Comparison of ENCODE assay signal across 8 mouse cellular contexts in genomic region chr11:102230006-102230741, GRCm38 (mm10). TPM values are rescaled to one million over a fixed set of nuclear protein-coding genes. Genes with fewer than 3 reads are reported as not detected.
DNase-seq lines count a peak whose midpoint lies in the region; ATAC-seq and TF ChIP-seq lines count a peak whose summit lies in the region.

TSS of gene Hdac5 (minus strand) at chr11:102230166.

- H3K9me3 ChIP-seq in embryonic facial prominence, embryonic 13.5 days = no peaks in the 10 kb centered on the region
- no peaks in the 10 kb centered on the region for H3K9me3 ChIP-seq in limb, embryonic 12.5 days
- H3K9me3 ChIP-seq in midbrain, embryonic 15.5 days = no peaks in the 10 kb centered on the region

- peak within 1 kb of the TSS; percentile 89 for H3K27ac ChIP-seq in embryonic facial prominence, embryonic 13.5 days
- peak within 1 kb of the TSS; percentile 56 for H3K27ac ChIP-seq in kidney, adult 2 months (ENCODE audit: insufficient read depth, low read depth, low read length)
- peak within 1 kb of the TSS; percentile 80 for H3K27ac ChIP-seq in limb, embryonic 12.5 days
- peak within 1 kb of the TSS; percentile 95 for H3K27ac ChIP-seq in midbrain, embryonic 15.5 days
- peak within 1 kb of the TSS; percentile 61 for H3K27ac ChIP-seq in spleen, adult 2 months (ENCODE audit: insufficient read depth, low read length)

- peak; percentile 43 for TF ChIP-seq POLR2A in kidney, adult 2 months (IDR thresholded peaks at IDR 0.05; ENCODE audit: low read depth, low read length)
- TF ChIP-seq POLR2A in spleen, adult 2 months (IDR thresholded peaks at IDR 0.05; ENCODE audit: low read depth, low read length) = peak; percentile 47; the same call in 1 of the 2 replicates

- peak within 1 kb of the TSS; percentile 77 for H3K4me3 ChIP-seq in embryonic facial prominence, embryonic 13.5 days
- peak within 1 kb of the TSS; percentile 63 for H3K4me3 ChIP-seq in kidney, adult 2 months (ENCODE audit: insufficient read depth, low read depth, low read length)
- H3K4me3 ChIP-seq in limb, embryonic 12.5 days (replicated peaks) = peak within 1 kb of the TSS; percentile 82
- peak within 1 kb of the TSS; percentile 80 for H3K4me3 ChIP-seq in midbrain, embryonic 15.5 days
- peak within 1 kb of the TSS; percentile 69 for H3K4me3 ChIP-seq in spleen, adult 2 months (ENCODE audit: extremely low read depth, insufficient read depth, insufficient read length)

- H3K36me3 ChIP-seq in embryonic facial prominence, embryonic 13.5 days = no peaks in the 10 kb centered on the region
- no peaks in the 10 kb centered on the region for H3K36me3 ChIP-seq in kidney, adult 2 months (ENCODE audit: control insufficient read depth, insufficient read depth, low read length)
- no peaks in the 10 kb centered on the region for H3K36me3 ChIP-seq in limb, embryonic 12.5 days
- no peaks in the 10 kb centered on the region for H3K36me3 ChIP-seq in midbrain, embryonic 15.5 days (replicated peaks)
- no peaks in the 10 kb centered on the region for H3K36me3 ChIP-seq in spleen, adult 2 months (ENCODE audit: control insufficient read depth, insufficient read depth, low read length)

- peak; percentile 85 for ATAC-seq in embryonic facial prominence, embryonic 13.5 days (ENCODE audit: insufficient number of reproducible peaks, insufficient read depth, low FRiP score, low TSS enrichment, low read depth)
- ATAC-seq in limb, embryonic 12.5 days (ENCODE audit: insufficient number of reproducible peaks, insufficient read depth, low FRiP score, low TSS enrichment, low read depth) = peak; percentile 86
- peak; percentile 88 for ATAC-seq in midbrain, embryonic 15.5 days (replicated peaks)

- peak within 1 kb of the TSS; percentile 88 for H3K9ac ChIP-seq in embryonic facial prominence, embryonic 13.5 days
- H3K9ac ChIP-seq in limb, embryonic 12.5 days (replicated peaks) = peak within 1 kb of the TSS; percentile 81
- H3K9ac ChIP-seq in midbrain, embryonic 15.5 days = peak within 1 kb of the TSS; percentile 84

- TF ChIP-seq CTCF in kidney, adult 2 months (conservative IDR thresholded peaks at IDR 0.05; ENCODE audit: insufficient read depth, insufficient read length, low read depth, low read length) = no peak
- TF ChIP-seq CTCF in spleen, adult 2 months (IDR thresholded peaks at IDR 0.05; ENCODE audit: extremely low read depth, insufficient read depth, insufficient read length, insufficient replicate concordance) = no peak

- H3K27me3 ChIP-seq in embryonic facial prominence, embryonic 13.5 days = no peaks in the 10 kb centered on the region
- no peaks in the 10 kb centered on the region for H3K27me3 ChIP-seq in kidney, adult 2 months (replicated peaks; ENCODE audit: control insufficient read depth, insufficient read depth, low read length)
- peaks cover 23% of the 10 kb centered on the region for H3K27me3 ChIP-seq in limb, embryonic 12.5 days
- no peaks in the 10 kb centered on the region for H3K27me3 ChIP-seq in midbrain, embryonic 15.5 days (replicated peaks)
- H3K27me3 ChIP-seq in spleen, adult 2 months (ENCODE audit: control insufficient read depth, insufficient read depth, low read length) = no peaks in the 10 kb centered on the region

- peak within 1 kb of the TSS; percentile 82 for H3K4me2 ChIP-seq in embryonic facial prominence, embryonic 13.5 days
- H3K4me2 ChIP-seq in limb, embryonic 12.5 days = peak within 1 kb of the TSS; percentile 84
- peak within 1 kb of the TSS; percentile 72 for H3K4me2 ChIP-seq in midbrain, embryonic 15.5 days

- WGBS in embryonic facial prominence, embryonic 13.5 days = 0% methylated on average over 38 of the region's 49 CpGs
- under 1% methylated on average over 49 of the region's 49 CpGs for WGBS in kidney, adult 2 months
- under 1% methylated on average over 49 of the region's 49 CpGs for WGBS in limb, embryonic 12.5 days
- under 1% methylated on average over 49 of the region's 49 CpGs for WGBS in midbrain, embryonic 15.5 days
- WGBS in spleen, adult 2 months = under 1% methylated on average over 42 of the region's 49 CpGs

- H3K4me1 ChIP-seq in embryonic facial prominence, embryonic 13.5 days = peaks cover 46% of the 10 kb centered on the region
- peaks cover 9% of the 10 kb centered on the region; the same call in 1 of the 2 replicates for H3K4me1 ChIP-seq in kidney, adult 2 months (ENCODE audit: control insufficient read depth, insufficient read depth, low read length)
- H3K4me1 ChIP-seq in limb, embryonic 12.5 days (replicated peaks) = peaks cover 43% of the 10 kb centered on the region
- peaks cover 45% of the 10 kb centered on the region for H3K4me1 ChIP-seq in midbrain, embryonic 15.5 days
- H3K4me1 ChIP-seq in spleen, adult 2 months (ENCODE audit: control insufficient read depth, insufficient read depth, insufficient read length) = peaks cover 9% of the 10 kb centered on the region; the same call in 1 of the 2 replicates

- DNase-seq in 3134 (ENCODE audit: extremely low read depth, insufficient read length, low spot score) = peak; percentile 93
- DNase-seq in adrenal gland, postnatal 36 days = peak; percentile 99
- DNase-seq in heart, adult 18-20 months = peak; percentile 99 to 100
- DNase-seq in kidney, adult 2 months = peak; percentile 99
- peak; percentile 98 to 99 for DNase-seq in spleen, adult 2 months (ENCODE audit: low read depth in 1 of 2, low spot score in 2 of 2)

RNA-seq across cellular contexts. Expression of gene Hdac5, which starts in this region (rescaled TPM):
- total RNA-seq in adrenal gland, postnatal 36 days (2021) = 10 to 100 TPM; 96.3 to 96.5 TPM
- 80.5 and 84.4 TPM in 2 replicates for polyA plus RNA-seq in embryonic facial prominence, embryonic 13.5 days (2015; fragmentation: Nextera tagmentation; extraction: Ambion mirVana)
- 100 to 1,000 TPM; 115 to 117 TPM for total RNA-seq in heart, adult 18-20 months (2021)
- polyA plus RNA-seq in kidney, adult 2 months (2012; rRNA removed) = 69.2 TPM in 2 replicates
- 58.1 and 64.3 TPM in 2 replicates for polyA plus RNA-seq in limb, embryonic 12.5 days (2016; fragmentation: Nextera tagmentation; extraction: Ambion mirVana)
- polyA plus RNA-seq in midbrain, embryonic 15.5 days (2015; fragmentation: Nextera tagmentation; extraction: Ambion mirVana) = 90.3 and 105 TPM in 2 replicates
- 71.9 and 97.7 TPM in 2 replicates for polyA plus RNA-seq in spleen, adult 2 months (2012; rRNA removed)

Comparison
In these comparisons a context has a peak if more than half of its experiments do, and no peak if none do; other contexts are left out.
1. Peak in every context shown above with its lines: DNase-seq, ATAC-seq, H3K4me3 ChIP-seq and H3K27ac ChIP-seq.